Mouse (Mus musculus) hindbrain, embryonic 16.5 days (tissue): Measurements from ENCODE around the gene Nudt16l1. TPM values are rescaled to one million over a fixed set of nuclear protein-coding genes. Genes with fewer than 3 reads are reported as not detected.

Experiments used
- ATAC-seq: fragments of 200-750 bp; cut with Nextera tagmentation; 2 replicates; pipeline ENCODE4 v1.8.0; 2017; ENCODE audit warnings: moderate TSS enrichment, moderate library complexity
- H3K27ac ChIP-seq: fragments of 300-500 bp; sonication (generic); 2 replicates; pipeline ENCODE4 v1.5.1; 2014; ENCODE audit warnings: low read depth, mild to moderate bottlenecking, control low read depth, low read length, moderate library complexity
- H3K27me3 ChIP-seq: fragments of 300-500 bp; sonication (generic); replicated peaks from 2 replicates; pipeline ENCODE4 v1.6.1; 2014; ENCODE audit warnings: low read length; ENCODE audit not compliant: control insufficient read depth, insufficient read depth
- H3K36me3 ChIP-seq: fragments of 300-500 bp; sonication (generic); 2 replicates; pipeline ENCODE4 v1.6.1; 2014; ENCODE audit warnings: mild to moderate bottlenecking, low read length, moderate library complexity, mixed read lengths; ENCODE audit not compliant: control insufficient read depth, insufficient read depth
- H3K4me1 ChIP-seq: fragments of 300-500 bp; sonication (generic); 2 replicates; pipeline ENCODE4 v1.6.1; 2014; ENCODE audit warnings: low read depth, low read length; ENCODE audit not compliant: control insufficient read depth, insufficient read depth
- H3K4me2 ChIP-seq: fragments of 300-500 bp; sonication (generic); 2 replicates; pipeline ENCODE4 v1.6.1; 2014; ENCODE audit warnings: mild to moderate bottlenecking, low read length, control low read depth, moderate library complexity
- H3K4me3 ChIP-seq: fragments of 300-500 bp; sonication (generic); 2 replicates; pipeline ENCODE4 v1.5.1; 2014; ENCODE audit warnings: mild to moderate bottlenecking, low read length, control low read depth, moderate library complexity
- H3K9ac ChIP-seq: fragments of 300-500 bp; sonication (generic); 2 replicates; pipeline ENCODE4 v1.6.1; 2014; ENCODE audit warnings: low read depth, mild to moderate bottlenecking, control low read depth, low read length, moderate library complexity
- H3K9me3 ChIP-seq: fragments of 300-500 bp; sonication (generic); 2 replicates; pipeline ENCODE4 v1.6.1; 2014; ENCODE audit warnings: mild to moderate bottlenecking, low read length, moderate library complexity; ENCODE audit not compliant: control insufficient read depth
- WGBS: fragments of 180-500 bp; shearing (Covaris S2); extraction: QIAGEN DNeasy Blood & Tissue Kit; methylation state at CpG from one replicate; pipeline ENCODE4 v1.1.7; 2014; 5-methylcytosine and 5-hydroxymethylcytosine counted together
- polyA plus RNA-seq: library from polyadenylated mRNA; unstranded; fragments of >200 nt; fragmentation: Nextera tagmentation; extraction: Ambion mirVana; gene quantifications from 2 replicates; pipeline ENCODE4 v1.2.1, GENCODE M21; 2015

Nudt16l1 gene
- polyA plus RNA-seq, 1 experiment from 2014 or later, result 137 TPM

GRCm38 (mm10) chr16:4942868-4943267, 4.3 kb downstream of the Nudt16l1 start:
- WGBS, result 95% methylated on average over 8 of the region's 8 CpGs
- Histone ChIP-seq H3K4me1 (peaks cover 13% of the 10 kb centered on the region), H3K9me3 (no peaks in the 10 kb centered on the region), H3K4me3 (no peak overlapping the region), H3K27ac (no peak overlapping the region), H3K4me2 (no peak overlapping the region), H3K36me3 (peaks cover 39% of the 10 kb centered on the region), H3K27me3 (no peaks in the 10 kb centered on the region), H3K9ac (no peak overlapping the region)
- no peak for ATAC-seq

GRCm38 (mm10) chr16:4943431-4943830, 4.9 kb downstream of the Nudt16l1 start:
- Histone ChIP-seq H3K9ac (no peak overlapping the region), H3K27ac (no peak overlapping the region), H3K27me3 (no peaks in the 10 kb centered on the region), H3K4me1 (peaks cover 10% of the 10 kb centered on the region), H3K4me3 (no peak overlapping the region), H3K4me2 (no peak overlapping the region), H3K9me3 (no peaks in the 10 kb centered on the region), H3K36me3 (peaks cover 43% of the 10 kb centered on the region)
- ATAC-seq, result no peak
- WGBS, result 96% methylated on average over 3 of the region's 3 CpGs

- no peak for ATAC-seq
- Histone ChIP-seq H3K27me3 (no peaks in the 10 kb centered on the region), H3K4me3 (no peak overlapping the region), H3K27ac (no peak overlapping the region), H3K4me2 (no peak overlapping the region), H3K9ac (no peak overlapping the region), H3K9me3 (no peaks in the 10 kb centered on the region), H3K36me3 (peaks cover 49% of the 10 kb centered on the region), H3K4me1 (peaks cover 1% of the 10 kb centered on the region)
- 85% methylated on average over 4 of the region's 4 CpGs for WGBS
Observed at GRCm38 (mm10) chr16:4945415-4945814, 6.9 kb downstream of the Nudt16l1 start.

- Histone ChIP-seq H3K4me1 (no peaks in the 10 kb centered on the region), H3K4me3 (no peak overlapping the region), H3K9ac (no peak overlapping the region), H3K27me3 (no peaks in the 10 kb centered on the region), H3K4me2 (no peak overlapping the region), H3K27ac (no peak overlapping the region), H3K36me3 (peaks cover 52% of the 10 kb centered on the region), H3K9me3 (no peaks in the 10 kb centered on the region)
- ATAC-seq, result no peak
- 90% methylated on average over 3 of the region's 3 CpGs for WGBS
Observed at GRCm38 (mm10) chr16:4946155-4946554, 7.6 kb downstream of the Nudt16l1 start.

GRCm38 (mm10) chr16:4947378-4947777, 8.8 kb downstream of the Nudt16l1 start:
- Histone ChIP-seq H3K27ac (no peak overlapping the region), H3K4me1 (no peaks in the 10 kb centered on the region), H3K36me3 (peaks cover 46% of the 10 kb centered on the region), H3K4me3 (no peak overlapping the region), H3K27me3 (no peaks in the 10 kb centered on the region), H3K9me3 (no peaks in the 10 kb centered on the region), H3K4me2 (no peak overlapping the region), H3K9ac (no peak overlapping the region)
- no peak for ATAC-seq
- WGBS, result 73% methylated on average over 4 of the region's 4 CpGs

- Histone ChIP-seq H3K27me3 (no peaks in the 10 kb centered on the region), H3K4me3 (no peak overlapping the region), H3K27ac (no peak overlapping the region), H3K9me3 (no peaks in the 10 kb centered on the region), H3K4me2 (no peak overlapping the region), H3K36me3 (peaks cover 27% of the 10 kb centered on the region), H3K9ac (no peak overlapping the region), H3K4me1 (no peaks in the 10 kb centered on the region)
- 88% methylated on average over 3 of the region's 3 CpGs for WGBS
- ATAC-seq, result no peak
Observed at GRCm38 (mm10) chr16:4956609-4957008, 18.0 kb downstream of the Nudt16l1 start.

- Histone ChIP-seq H3K27me3 (no peaks in the 10 kb centered on the region), H3K9me3 (no peaks in the 10 kb centered on the region), H3K4me2 (no peak overlapping the region), H3K4me1 (peaks cover 4% of the 10 kb centered on the region), H3K9ac (no peak overlapping the region), H3K4me3 (no peak overlapping the region), H3K27ac (no peak overlapping the region), H3K36me3 (peaks cover 23% of the 10 kb centered on the region)
- ATAC-seq, result 0 out of 2 replicates have a peak, but pooled peaks have one; percentile 34
- WGBS, result 87% methylated on average over 3 of the region's 3 CpGs
Observed at GRCm38 (mm10) chr16:4957446-4957845, 18.9 kb downstream of the Nudt16l1 start.

- no peak overlapping the region for H3K4me2 ChIP-seq
- 84% methylated on average over 8 of the region's 8 CpGs for WGBS
- H3K27ac ChIP-seq, result no peak overlapping the region
- peaks cover 18% of the 10 kb centered on the region for H3K4me1 ChIP-seq
- ATAC-seq, result no peak
- H3K27me3 ChIP-seq, result no peaks in the 10 kb centered on the region
- no peaks in the 10 kb centered on the region for H3K9me3 ChIP-seq
- H3K4me3 ChIP-seq, result no peak overlapping the region
- peaks cover 6% of the 10 kb centered on the region; the same call in 1 of the 2 replicates for H3K36me3 ChIP-seq
- no peak overlapping the region for H3K9ac ChIP-seq
Observed at GRCm38 (mm10) chr16:4960260-4960659, 21.7 kb downstream of the Nudt16l1 start.

GRCm38 (mm10) chr16:4963346-4963745, 24.8 kb downstream of the Nudt16l1 start:
- ATAC-seq, result no peak
- peak overlapping the region; percentile 81 for H3K4me2 ChIP-seq
- peaks cover 19% of the 10 kb centered on the region for H3K4me1 ChIP-seq
- peak overlapping the region; percentile 88 for H3K4me3 ChIP-seq
- H3K36me3 ChIP-seq, result no peaks in the 10 kb centered on the region
- H3K9me3 ChIP-seq, result no peaks in the 10 kb centered on the region
- H3K9ac ChIP-seq, result peak overlapping the region; percentile 87
- H3K27me3 ChIP-seq, result no peaks in the 10 kb centered on the region
- WGBS, result 48% methylated on average over 9 of the region's 9 CpGs
- no peak overlapping the region for H3K27ac ChIP-seq
